Mouse (Mus musculus) c-Kit-positive CD71-positive TER-119-positive erythroid progenitor cells, embryonic 14.5 days (primary cell): ENCODE measurements around the gene Wdfy2.

ENCODE experiments used
- DNase-seq: peaks from one replicate; pipeline ENCODE4 v3.0.0-alpha.2; 2013; ENCODE audit warnings: low spot score

Wdfy2 gene

GRCm38 (mm10) chr14:62844226-62844625 lies 6.7 kb downstream of the Wdfy2 start:
- DNase-seq, result no peak

DNA sequence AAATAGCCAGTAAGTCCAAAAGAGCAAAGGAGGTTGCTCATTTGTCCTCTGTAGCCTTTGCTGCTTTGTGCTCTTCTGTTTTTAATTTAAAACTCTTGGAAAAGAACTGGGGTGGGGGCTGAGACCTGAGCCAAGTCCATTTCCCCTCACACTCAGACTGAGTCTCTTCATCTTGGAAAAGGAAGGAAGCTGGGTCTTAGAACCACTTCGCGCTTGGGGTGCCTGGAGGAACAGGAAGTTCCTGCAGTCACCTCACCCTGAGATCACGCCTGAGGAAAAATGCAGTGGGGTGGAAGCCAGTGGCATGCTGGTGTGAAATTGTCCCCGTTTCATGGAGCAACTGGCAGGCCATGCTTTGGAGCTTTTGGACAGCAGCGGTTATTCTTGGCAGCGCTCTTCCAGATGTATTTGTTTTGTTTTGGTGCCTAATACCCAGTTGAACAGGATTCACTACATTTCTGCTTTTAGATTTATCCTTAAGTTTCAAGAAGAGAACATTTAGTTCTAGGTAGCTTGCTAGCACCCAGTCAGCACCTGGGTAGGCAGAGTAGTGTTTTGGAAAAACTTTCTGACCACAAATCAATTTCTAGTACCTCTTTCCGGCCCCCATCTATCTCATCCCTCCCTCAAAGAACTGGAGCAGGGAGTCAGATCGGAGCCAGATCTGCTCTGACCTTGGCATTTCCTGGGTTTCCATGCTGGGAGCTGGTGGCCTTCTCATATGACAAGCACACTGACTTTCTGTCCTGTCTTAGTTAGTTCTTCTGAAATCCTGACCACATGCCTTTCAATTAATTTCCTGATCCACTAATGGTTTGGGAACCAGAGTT lies 7.7 kb downstream of the Wdfy2 start:
- no peak for DNase-seq

GRCm38 (mm10) chr14:62850980-62851379 lies 13.5 kb downstream of the Wdfy2 start:
- DNase-seq, result no peak

DNA sequence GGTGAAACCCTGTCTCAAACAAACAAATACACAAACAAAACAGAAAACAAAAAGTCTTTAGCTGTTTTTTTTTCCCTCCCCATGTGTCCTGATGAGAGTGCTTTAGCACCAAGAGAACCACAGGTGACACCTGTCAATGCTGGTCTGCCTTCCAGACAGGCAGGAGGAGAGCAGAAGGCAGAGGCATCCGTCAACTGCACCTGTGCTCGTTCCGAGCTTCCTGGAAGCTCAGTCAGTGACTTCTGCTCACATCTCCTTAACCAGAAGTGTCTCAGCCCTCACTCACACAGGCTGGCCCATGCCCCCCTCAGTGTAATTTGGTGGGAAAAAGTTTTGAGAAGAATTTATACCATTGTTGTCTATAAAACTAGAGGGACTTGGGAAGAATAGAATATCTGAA lies 15.4 kb downstream of the Wdfy2 start:
- no peak for DNase-seq

DNA sequence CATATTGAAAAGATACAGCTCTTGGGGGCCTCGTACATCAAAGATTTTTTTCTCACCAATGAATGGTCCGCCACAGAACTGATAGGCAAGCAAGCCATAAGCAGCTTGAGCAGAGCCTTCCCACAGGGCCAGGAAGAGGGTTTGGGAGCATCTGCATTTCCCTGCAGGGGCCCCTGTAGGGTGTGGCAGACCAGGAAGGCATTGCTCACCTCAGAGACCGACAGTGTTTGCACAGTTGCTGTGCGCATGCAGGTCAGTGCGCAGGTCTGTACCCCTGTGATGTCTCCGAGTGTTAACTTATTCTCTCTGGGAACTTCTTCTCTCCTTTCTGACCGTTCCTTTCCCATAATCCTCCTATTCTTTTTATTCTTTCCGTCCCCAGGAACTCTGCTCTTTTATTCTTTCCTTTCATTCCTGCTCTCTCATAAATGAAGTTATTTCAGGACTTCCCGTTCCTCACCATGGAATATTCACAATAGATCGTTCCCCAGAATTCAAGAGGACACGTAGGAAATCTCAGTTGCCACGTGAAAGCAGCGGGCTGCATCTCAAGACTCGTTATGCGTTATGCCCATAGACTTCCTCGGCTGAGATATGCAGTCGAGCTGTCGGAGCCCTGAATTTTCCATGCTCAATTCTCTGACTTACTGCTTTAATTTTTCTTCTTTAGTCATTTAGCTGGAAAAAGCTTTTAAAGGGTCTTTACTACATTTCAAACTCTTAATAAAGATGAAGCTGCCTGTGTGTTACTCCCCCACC lies 17.8 kb downstream of the Wdfy2 start:
- no peak for DNase-seq

GRCm38 (mm10) chr14:62855863-62856262 lies 18.4 kb downstream of the Wdfy2 start:
- DNase-seq, result no peak

DNA sequence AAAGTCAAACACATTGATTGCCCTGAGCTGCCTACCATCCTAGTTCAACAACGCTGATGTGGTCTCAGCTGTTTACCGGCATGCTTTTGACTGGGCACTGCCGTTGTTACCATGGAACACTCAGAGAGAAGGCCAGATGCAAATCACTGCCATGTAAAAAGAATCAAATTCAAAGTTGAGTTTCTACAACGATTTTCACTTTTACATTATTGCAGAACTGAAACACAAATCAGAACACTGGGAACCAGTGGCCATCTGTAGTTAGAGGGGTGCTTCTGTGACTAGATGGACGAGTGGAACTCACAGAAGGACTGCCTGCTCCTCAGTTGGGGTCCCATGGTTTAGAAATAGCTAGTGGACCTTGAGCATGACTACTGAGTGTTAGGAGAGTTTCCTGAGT lies 19.0 kb downstream of the Wdfy2 start:
- no peak for DNase-seq

- DNase-seq, result no peak
These were observed 20.4 kb downstream of the Wdfy2 start for GRCm38 (mm10) chr14:62857879-62858278.

DNA sequence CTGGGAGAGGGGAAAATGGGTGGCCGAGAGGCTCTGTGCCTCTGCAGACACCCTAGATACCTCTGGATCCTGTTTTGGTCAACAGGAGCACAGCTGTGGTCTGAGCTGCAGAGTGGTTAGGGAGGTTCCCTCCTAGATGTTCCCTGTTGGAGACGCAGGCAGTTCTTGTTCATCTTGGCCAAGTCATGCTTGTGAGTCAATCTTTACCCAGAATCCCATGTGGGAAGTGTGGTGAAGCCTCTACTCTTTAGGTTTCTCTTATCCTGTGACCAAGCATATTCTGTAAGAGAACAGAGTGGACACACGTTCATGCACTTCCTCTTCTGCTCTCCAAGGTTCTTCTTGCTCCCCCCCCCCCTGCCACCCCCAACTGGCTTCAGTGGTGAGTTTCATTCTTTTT lies 20.8 kb downstream of the Wdfy2 start:
- no peak for DNase-seq

- no peak for DNase-seq
These were observed 25.1 kb downstream of the Wdfy2 start for GRCm38 (mm10) chr14:62862564-62862963.

DNA sequence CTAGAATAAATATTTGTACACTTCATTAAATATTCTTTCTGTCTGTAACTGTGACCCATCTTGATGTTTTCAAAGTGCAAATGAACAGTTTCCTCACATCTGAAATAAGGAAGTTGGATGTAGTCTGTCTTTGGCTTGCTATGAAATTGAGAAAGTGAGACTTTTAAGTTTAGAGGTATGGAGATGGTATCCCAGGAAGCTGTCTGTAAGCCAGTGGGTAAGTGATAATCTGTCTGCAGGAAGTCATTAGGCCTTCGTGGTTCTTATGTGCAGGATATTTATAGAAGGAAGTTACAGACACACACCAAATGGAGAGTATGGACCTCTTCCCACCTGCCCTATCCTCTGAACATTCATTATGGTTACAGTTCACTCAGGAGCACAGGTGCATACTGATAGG lies 26.8 kb downstream of the Wdfy2 start:
- no peak for DNase-seq

DNA sequence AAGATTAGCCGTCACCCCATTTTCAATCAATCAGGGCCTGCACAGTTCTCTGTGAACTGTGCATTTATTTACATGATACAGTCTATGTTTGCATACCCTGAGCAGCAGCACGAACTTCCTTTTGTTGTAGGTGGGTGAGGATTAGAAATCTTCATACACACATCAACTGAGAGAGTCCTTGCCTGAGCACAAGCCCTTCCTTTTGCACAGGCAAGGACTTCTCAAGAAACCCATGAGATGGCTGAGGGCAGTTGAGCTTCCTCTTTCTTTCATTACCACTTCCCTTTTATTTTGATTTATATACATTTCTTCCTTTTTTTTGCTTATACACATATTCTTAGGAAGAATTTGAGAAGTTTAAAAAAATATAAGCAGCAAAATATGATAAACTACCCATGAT lies 27.9 kb downstream of the Wdfy2 start:
- DNase-seq, result no peak

DNA sequence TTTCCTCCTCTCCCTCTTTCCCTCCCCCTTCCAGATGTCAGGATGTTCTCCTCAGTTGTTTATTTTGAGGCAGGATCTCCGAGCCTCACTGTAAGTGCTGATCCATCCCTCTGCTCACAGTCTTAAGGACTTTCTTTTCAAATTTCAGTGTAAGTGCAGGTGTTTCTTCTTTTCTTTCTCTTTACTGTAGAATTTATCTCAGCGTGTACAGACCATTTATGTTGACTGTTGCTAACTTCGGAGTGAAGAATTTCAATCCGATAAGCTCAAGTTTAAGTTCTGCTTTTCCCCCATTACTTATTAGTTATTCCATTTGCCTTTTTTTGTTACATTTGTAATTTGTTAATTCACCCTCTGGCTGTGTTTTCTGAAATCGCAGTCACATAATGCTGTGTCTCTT lies 29.6 kb downstream of the Wdfy2 start:
- no peak for DNase-seq

DNA sequence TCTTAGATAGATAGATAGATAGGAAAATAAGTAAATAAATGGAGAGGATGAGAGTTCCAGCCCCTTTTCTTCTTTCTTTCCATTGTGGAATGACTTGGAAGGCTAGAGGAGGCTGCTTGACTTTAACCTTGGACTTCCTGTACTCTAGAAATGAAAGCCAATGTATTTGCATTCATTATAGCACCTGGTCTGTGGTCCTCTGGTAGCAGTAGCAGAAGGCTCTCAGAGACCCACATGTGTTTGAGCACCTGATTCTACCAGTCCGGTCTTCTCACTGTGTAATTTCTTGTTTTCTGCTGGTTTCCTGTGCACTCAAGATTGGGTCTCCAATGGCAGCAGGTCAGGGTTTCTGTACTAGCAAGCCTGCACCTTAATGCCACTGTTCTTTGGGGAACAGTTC lies 30.1 kb downstream of the Wdfy2 start:
- DNase-seq, result no peak

DNA sequence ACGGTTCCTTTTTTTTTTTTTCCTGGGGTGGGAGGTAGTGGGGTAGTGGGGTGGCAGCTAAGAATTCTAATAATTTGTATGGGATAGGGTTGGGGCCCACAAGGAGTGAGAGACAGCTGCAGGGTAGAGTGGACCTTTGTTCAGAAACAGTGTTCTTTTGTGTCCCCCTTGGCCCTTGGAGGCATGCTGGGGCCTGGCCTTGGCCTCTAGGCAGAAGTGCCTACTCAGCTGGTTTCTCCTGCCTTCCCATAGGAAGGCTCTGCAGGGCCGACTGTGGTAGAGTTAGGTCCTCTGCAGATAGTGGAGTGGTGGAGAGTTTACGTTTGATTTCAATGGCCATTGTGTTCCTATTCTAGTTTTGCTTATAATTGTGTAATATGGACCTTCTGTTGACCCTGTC lies 30.8 kb downstream of the Wdfy2 start:
- no peak for DNase-seq

DNA sequence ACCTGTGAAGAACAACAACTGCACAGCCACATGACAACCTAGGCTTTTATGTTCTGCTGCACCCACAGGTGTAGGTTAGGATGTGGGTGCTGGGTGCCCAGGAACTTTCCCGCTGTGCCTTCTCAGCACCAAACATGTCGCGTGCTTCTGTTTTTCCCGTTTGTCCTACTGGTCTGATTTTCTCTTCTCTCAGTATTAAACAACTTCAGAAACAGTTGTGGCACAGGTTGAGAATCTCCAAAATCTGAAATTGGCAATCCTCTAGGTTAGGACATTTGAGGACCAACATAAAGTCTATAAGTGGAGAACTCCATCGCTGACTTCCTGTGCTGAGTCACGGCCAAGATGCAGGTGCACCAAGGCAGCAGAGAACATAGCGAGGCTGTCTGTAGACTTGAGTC lies 32.8 kb downstream of the Wdfy2 start:
- no peak for DNase-seq

DNA sequence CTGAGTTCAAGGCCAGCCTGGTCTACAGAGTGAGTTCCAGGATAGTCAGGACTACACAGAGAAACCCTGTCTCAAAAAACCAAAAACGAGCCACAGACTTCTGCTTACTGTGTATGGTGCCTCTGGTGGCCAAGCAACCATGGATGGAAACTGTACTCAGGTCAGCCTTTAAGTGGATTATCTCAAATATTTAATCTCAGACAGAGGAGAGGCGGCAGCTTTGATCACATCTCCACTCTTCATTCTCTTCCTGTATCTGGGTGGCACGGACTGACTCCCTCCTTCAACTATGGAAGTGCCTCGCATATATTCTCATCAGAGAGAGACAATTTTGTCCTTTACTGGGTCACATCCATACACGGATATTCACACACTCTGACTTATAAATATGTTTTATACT lies 34.0 kb downstream of the Wdfy2 start:
- no peak for DNase-seq

GRCm38 (mm10) chr14:62871932-62872331 lies 34.5 kb downstream of the Wdfy2 start:
- no peak for DNase-seq

DNA sequence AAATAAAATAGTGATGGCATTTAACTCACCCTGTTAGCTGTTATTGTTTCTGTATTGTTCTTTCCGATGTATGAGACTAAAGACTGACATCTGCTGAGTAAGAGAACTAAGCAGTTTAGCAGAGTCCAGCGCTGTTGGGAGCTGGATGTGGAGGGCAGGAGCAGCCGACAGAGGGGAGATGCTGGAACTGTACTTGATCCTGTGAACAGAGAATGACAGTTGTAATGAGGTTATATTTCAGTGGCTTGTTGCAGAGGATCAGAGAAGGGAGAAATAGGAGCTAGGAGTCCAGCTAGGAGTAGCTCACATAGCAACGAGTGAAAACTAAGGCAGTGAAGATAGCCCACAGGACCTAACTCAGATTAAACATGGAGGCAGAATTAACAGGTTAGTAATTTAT lies 36.3 kb downstream of the Wdfy2 start:
- DNase-seq, result no peak

DNA sequence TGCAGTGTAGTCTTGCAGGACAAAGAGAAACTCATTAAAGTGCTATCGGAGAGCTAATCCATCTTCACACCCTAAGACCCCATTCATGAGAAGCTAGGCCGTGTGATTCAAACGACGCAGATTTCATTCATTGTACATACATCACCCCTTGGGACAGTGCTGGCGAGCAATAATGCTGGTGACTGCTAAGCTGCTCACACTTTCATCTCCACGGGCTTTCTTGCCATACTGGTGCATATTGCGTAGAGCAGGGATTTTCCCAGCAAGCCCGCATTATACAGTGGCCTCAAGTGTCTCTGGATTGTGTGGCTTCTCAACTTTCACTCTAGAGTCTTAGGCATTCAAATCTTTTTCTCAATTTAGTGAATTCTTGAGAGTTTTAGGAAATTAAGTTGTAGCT lies 36.9 kb downstream of the Wdfy2 start:
- DNase-seq, result no peak

DNA sequence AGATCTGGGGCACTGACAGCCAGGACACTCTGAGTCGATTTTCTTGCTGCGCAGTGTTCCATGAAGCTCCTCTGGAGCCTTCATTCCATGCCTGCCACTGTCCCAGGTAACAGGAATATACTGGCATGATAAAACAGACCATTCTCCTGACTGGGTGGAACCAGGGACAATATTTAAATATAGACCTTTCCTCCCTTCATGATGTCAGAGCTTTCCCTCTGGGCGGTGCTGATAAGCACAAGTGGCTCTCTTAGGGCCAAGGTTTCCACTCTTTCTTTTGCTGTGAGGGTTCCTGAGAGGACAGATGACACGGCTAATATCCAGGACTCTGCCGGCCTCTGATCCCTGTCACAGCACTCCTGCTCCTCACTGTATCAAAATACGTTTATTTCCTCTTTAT lies 40.6 kb downstream of the Wdfy2 start:
- DNase-seq, result peak; percentile 69

DNA sequence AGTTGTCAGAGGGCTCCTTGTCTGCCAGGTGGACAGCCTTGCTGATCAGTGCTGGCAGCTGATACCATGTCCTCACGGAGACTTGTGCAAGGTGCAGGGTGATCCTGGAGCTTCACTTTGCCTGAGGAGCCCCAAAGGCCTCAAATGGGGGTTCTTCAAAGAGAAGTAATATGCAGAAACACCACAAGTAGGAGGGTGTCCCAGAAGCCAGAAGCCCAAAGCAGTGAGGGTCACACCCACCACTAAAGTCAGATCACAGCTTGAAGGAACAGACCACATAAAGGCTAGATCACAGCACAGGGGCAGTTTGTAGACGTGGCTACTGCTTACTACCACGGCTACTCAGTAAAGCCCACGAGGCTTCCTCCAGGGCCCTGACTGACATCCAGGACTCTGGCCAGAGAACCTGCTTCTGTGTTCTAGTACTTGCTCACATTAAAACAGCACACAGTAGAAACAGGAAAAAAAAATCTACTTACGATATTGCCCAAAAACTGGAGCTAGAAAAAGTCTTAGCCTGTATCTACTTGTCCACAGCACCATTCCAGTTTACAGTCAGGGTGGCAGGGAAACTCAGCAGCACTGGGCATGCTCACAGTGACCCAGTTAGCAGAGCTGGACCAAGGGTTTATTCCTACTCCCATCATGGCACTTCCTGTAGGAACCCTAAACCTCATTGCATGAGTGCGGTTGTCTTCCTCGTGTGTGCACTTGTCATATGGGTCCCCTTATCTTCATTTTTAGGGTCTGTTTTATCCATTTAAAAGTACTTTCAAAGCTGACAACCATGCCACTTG lies 41.4 kb downstream of the Wdfy2 start:
- peak; percentile 18 for DNase-seq

DNA sequence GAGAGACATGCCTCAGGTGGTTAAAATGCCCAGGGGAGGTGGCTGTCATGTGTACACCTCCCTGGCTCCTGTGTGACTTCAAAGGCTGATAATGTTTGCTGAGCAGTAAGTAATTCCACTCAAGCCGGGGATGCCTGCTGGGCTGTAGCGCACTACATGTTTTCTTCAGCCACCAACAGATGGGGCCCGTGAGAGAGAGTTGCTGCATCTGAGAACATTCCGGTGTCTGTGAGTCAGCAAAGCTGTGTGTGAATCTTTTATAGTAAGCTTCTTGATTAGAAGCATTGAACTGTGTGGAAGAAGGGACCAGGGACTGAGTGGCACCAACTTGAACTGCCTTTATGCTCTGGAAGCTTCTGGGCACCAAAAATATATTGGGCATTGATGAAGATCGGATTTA lies 42.0 kb downstream of the Wdfy2 start:
- peak; percentile 70 for DNase-seq
